Mouse (Mus musculus) G1E-ER4 (cell line): ENCODE results near the gene Gm36864. TPM values are rescaled to one million over a fixed set of nuclear protein-coding genes. Genes with fewer than 3 reads are reported as not detected.
"Not testable (repeated sequence)": the region's sequence is repeated elsewhere in the genome, so short reads cannot be mapped to it uniquely, and the experiment has no call there.

Experiments
- GATA1 ChIP-seq: IDR thresholded peaks from one replicate; pipeline ENCODE4 v1.8.0; 2012; ENCODE audit warnings: low read length, inconsistent platforms
- polyA plus RNA-seq: library from polyadenylated mRNA; stranded (reverse); fragments of >175 nt; gene quantifications from 2 replicates; pipeline ENCODE4 v1.2.3, GENCODE M21; 2012

Gm36864 gene
- not detected in 2 replicates for polyA plus RNA-seq

DNA sequence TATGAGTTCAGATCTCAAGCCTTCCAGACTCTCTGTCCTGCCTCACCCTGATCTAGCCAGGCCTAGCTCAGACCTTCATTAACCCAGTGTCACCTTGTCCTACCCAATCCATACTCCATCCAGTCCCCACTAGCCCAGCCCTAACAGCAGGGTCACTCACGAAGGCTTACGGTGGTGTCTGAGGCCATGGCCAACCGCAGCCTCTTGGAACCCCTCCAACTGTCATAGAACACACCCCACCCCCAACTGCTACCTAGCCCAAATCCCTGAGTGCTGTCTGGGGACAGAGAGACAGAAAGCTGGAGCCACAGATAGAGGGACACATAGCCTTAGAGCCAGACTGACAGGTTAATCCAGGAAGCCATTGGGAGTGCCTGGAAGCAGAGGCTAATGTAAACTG lies at the start of gene Gm36864:
Gene Gm36864 (plus strand): TSS at position 269 of the 400 bp plus-strand sequence.
- TF ChIP-seq GATA1: no peak

DNA sequence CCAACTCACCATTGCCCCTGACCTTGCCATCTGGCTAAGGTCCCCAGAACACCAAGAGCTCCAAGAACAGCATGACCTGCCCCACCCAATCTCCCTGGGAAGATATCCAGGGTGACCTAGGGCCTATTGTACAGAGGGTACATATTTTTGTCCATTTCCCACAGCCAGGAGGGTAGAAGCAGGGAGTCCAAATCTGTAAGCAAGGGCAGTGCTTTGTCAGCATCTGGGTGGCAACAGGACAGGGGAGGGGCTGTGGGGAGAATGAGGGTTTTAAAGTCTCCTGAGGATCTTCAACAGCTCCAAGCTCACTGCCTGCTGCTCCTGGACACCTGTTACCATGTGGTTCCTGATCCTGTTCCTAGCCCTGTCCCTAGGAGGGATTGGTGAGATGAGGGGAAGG lies 48.0 kb upstream of the Gm36864 start, which contains the start of gene Klk1b24:
Gene Klk1b24 (plus strand): TSS at position 301 of the 400 bp plus-strand sequence.
- TF ChIP-seq GATA1: not testable (repeated sequence)

DNA sequence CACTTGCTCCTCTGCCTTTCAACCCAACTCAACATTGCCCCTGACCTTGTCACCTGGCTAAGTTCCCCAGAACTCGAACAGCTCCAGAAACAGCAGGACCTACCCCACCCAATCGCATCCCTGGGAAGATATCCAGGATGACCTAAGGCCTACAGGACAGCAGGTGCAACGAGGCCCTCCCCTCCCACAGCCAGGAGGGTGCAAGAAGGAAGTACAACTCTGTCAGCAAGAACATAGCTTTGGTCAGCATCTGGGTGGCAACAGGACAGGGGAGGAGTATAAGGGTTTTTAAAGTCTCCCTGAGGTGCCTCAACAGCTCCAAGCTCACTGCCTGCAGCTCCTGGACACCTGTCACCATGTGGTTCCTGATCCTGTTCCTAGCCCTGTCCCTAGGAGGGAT lies 38.1 kb upstream of the Gm36864 start, which contains the start of gene Klk1b3:
Gene Klk1b3 (plus strand): TSS at position 301 of the 400 bp plus-strand sequence.
- no peak for TF ChIP-seq GATA1

- TF ChIP-seq GATA1: not testable (repeated sequence)
Observed at GRCm38 (mm10) chr7:44207135-44207534, 28.8 kb upstream of the Gm36864 start, which contains the start of gene Klk1b4. Klk1b4 (plus strand) TSS chr7:44207435.

DNA sequence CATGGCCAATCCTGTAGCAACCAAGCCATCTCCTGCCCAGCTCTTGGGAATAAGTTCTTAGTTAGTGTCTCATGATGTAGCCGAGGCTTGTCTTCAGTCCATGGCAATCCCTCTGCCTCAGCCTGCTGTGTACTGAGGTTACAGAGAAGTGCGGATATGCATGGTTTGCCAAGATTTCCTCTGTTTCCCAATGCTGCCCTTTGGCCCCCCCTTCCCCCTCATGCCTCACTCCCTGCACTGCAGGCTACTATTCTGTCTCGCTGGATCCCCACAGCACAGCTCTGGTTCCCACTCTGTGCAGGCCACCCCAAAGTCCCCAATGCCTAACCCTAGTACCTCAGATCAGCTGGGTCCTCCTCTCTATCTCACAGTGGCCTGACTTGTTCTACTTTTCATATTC lies 27.7 kb upstream of the Gm36864 start:
- TF ChIP-seq GATA1: no peak

GRCm38 (mm10) chr7:44215645-44216044 lies 20.3 kb upstream of the Gm36864 start, which contains the start of gene Klk1b5:
Klk1b5 (plus strand) TSS chr7:44215945.
- TF ChIP-seq GATA1: no peak

- no peak for TF ChIP-seq GATA1
Observed at GRCm38 (mm10) chr7:44225076-44225475, 10.9 kb upstream of the Gm36864 start, which contains the start of gene Klk1. Klk1 (plus strand) TSS chr7:44225360.

- TF ChIP-seq GATA1: peak; percentile 64
Observed at GRCm38 (mm10) chr7:44239913-44240312, 3.9 kb downstream of the Gm36864 start.

- no peak for TF ChIP-seq GATA1
Observed at GRCm38 (mm10) chr7:44240712-44241111, 4.7 kb downstream of the Gm36864 start.

DNA sequence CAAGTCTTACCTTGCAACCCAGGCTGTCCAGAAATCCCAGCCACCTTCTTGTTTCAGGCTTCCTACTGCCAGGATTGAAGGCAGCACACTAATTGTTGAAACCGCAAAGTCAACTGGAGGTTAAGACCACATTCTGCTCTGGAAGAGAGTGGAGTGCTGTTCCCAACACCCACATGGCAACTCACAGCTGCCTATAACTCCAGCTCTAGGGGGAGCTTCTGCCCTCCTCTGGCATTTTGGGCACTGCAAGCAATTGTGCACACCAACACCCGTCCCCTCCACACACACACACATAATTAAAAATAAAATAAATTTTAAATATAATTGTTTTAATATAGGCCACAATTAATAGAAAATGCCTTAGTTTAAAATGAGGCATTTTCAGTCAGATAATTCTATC lies 5.2 kb downstream of the Gm36864 start:
- no peak for TF ChIP-seq GATA1

- no peak for TF ChIP-seq GATA1
Observed at GRCm38 (mm10) chr7:44244080-44244479, 8.1 kb downstream of the Gm36864 start.

GRCm38 (mm10) chr7:44246055-44246983 lies 10.3 kb downstream of the Gm36864 start, which contains the start of the genes 1700028J19Rik and 2410002F23Rik:
1700028J19Rik (minus strand) TSS chr7:44246695.
2410002F23Rik (plus strand) TSS chr7:44246722.
- no peak for TF ChIP-seq GATA1

GRCm38 (mm10) chr7:44246984-44247470 lies 11.1 kb downstream of the Gm36864 start:
- TF ChIP-seq GATA1: no peak

DNA sequence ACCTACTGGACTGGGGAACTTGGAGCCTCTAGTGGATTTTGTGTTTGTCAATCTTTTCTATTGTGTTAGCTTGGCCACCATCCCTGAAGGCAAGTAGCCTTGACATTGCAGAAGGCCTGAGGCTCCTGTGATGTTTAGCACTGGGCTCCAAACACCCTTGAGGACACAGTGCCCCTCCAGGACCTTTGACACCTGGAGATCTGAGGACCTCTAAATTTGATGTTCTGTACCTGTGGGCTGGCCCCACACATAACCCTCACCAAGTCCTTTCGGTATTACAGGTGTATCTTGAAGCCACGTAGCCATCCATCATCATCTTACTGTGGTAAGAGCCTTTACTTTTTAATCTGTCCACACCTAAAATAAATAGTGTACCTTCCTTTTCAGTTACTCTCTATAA lies 12.0 kb downstream of the Gm36864 start:
- TF ChIP-seq GATA1: no peak

GRCm38 (mm10) chr7:44249248-44249647 lies 13.3 kb downstream of the Gm36864 start:
- TF ChIP-seq GATA1: no peak

GRCm38 (mm10) chr7:44253023-44253616 lies 17.1 kb downstream of the Gm36864 start:
- no peak for TF ChIP-seq GATA1
